Mouse (Mus musculus) MEL (cell line): Measurements from ENCODE around the gene Ciita. TPM values are rescaled to one million over a fixed set of nuclear protein-coding genes. Genes with fewer than 3 reads are reported as not detected.

Experiments
- DNase-seq: peaks from one replicate; pipeline ENCODE4 v3.0.0; 2011; ENCODE audit warnings: low read depth, low spot score
- H3K27ac ChIP-seq: 2 replicates; pipeline ENCODE4 v1.5.1; 2012; ENCODE audit warnings: low read depth, mild to moderate bottlenecking, control low read depth, low read length, moderate library complexity; ENCODE audit not compliant: control insufficient read depth
- H3K27me3 ChIP-seq, 2 experiments: fragments of 150-350 bp in 1 of 2; sonication (generic) in 1 of 2; 2 replicates each; pipeline ENCODE4 v1.6.1; 2012; ENCODE audit warnings: low read length in 2 of 2, mild to moderate bottlenecking in 2 of 2, improper control_type of control experiment in 1 of 2, moderate library complexity in 1 of 2; ENCODE audit not compliant: insufficient read depth in 2 of 2, control insufficient read depth in 1 of 2
- H3K36me3 ChIP-seq, 2 experiments: 2 replicates each; pipeline ENCODE4 v1.6.1; 2012 to 2014; ENCODE audit warnings: low read length in 2 of 2, improper control_type of control experiment in 1 of 2, inconsistent platforms in 1 of 2, mild to moderate bottlenecking in 1 of 2; ENCODE audit not compliant: insufficient read depth in 2 of 2, control insufficient read depth in 1 of 2
- H3K4me1 ChIP-seq, 2 experiments: fragments of 150-350 bp in 1 of 2; sonication (generic) in 1 of 2; 2 replicates each; pipeline ENCODE4 v1.6.1; 2012; ENCODE audit warnings: low read length in 2 of 2, improper control_type of control experiment in 1 of 2, mild to moderate bottlenecking in 1 of 2; ENCODE audit not compliant: insufficient read depth in 2 of 2, control insufficient read depth in 1 of 2
- H3K4me3 ChIP-seq, 2 experiments: fragments of 150-350 bp in 1 of 2; sonication (generic) in 1 of 2; 2 replicates each; pipeline ENCODE4 v1.5.1; 2012; ENCODE audit warnings: low read depth in 2 of 2, low read length in 2 of 2, mild to moderate bottlenecking in 2 of 2, moderate library complexity in 2 of 2, control low read depth in 1 of 2, improper control_type of control experiment in 1 of 2; ENCODE audit not compliant: control insufficient read depth in 1 of 2, insufficient read depth in 1 of 2
- H3K79me2 ChIP-seq: 2 replicates; pipeline ENCODE4 v1.6.1; 2012; ENCODE audit warnings: mild to moderate bottlenecking, low read length, moderate library complexity; ENCODE audit not compliant: control insufficient read depth, poor library complexity, insufficient read depth
- H3K9ac ChIP-seq: 2 replicates; pipeline ENCODE4 v1.6.1; 2012; ENCODE audit warnings: low read depth, mild to moderate bottlenecking, control low read depth, low read length, moderate library complexity; ENCODE audit not compliant: control insufficient read depth, poor library complexity, severe bottlenecking
- H3K9me3 ChIP-seq: fragments of 150-350 bp; sonication (generic); replicated peaks from 2 replicates; pipeline ENCODE4 v1.6.1; 2012; ENCODE audit warnings: mild to moderate bottlenecking, low read length, improper control_type of control experiment, moderate library complexity; ENCODE audit not compliant: insufficient read depth
- CHD1 ChIP-seq: IDR thresholded peaks from 2 replicates; pipeline ENCODE4 v1.6.1; 2012; ENCODE audit warnings: low read depth, mild to moderate bottlenecking, inconsistent platforms, low read length, improper control_type of control experiment
- CHD2 ChIP-seq: IDR thresholded peaks from 2 replicates; pipeline ENCODE4 v1.6.1; 2011; ENCODE audit warnings: low read length, improper control_type of control experiment
- E2F4 ChIP-seq: IDR thresholded peaks from 2 replicates; pipeline ENCODE4 v1.6.1; 2011; ENCODE audit warnings: low read depth, low read length, improper control_type of control experiment, borderline replicate concordance
- EP300 ChIP-seq, 2 experiments: IDR thresholded peaks; 2 replicates each; pipeline ENCODE4 v1.6.1; 2011; ENCODE audit warnings: improper control_type of control experiment in 2 of 2, low read length in 2 of 2, low read depth in 1 of 2, mild to moderate bottlenecking in 1 of 2
- GABPA ChIP-seq: IDR thresholded peaks from 2 replicates; pipeline ENCODE4 v1.6.1; 2012; ENCODE audit warnings: low read depth, mild to moderate bottlenecking, inconsistent platforms, low read length, improper control_type of control experiment, moderate library complexity
- HCFC1 ChIP-seq: IDR thresholded peaks from 2 replicates; pipeline ENCODE4 v1.6.1; 2012; ENCODE audit warnings: low read depth, mild to moderate bottlenecking, inconsistent platforms, low read length, improper control_type of control experiment, moderate library complexity
- MAFK ChIP-seq: IDR thresholded peaks from 2 replicates; pipeline ENCODE4 v1.6.1; 2011; ENCODE audit warnings: low read depth, mild to moderate bottlenecking, low read length, improper control_type of control experiment, borderline replicate concordance
- MXI1 ChIP-seq: IDR thresholded peaks from 2 replicates; pipeline ENCODE4 v1.6.1; 2011; ENCODE audit warnings: mild to moderate bottlenecking, low read depth, low read length, improper control_type of control experiment
- MYB ChIP-seq: IDR thresholded peaks from 2 replicates; pipeline ENCODE4 v1.6.1; 2011; ENCODE audit warnings: mild to moderate bottlenecking, low read depth, low read length, improper control_type of control experiment
- SIN3A ChIP-seq: IDR thresholded peaks from 2 replicates; pipeline ENCODE4 v1.6.1; 2012; ENCODE audit warnings: low read length, improper control_type of control experiment, inconsistent platforms
- SMC3 ChIP-seq: IDR thresholded peaks from 2 replicates; pipeline ENCODE4 v1.6.1; 2011; ENCODE audit warnings: low read depth, low read length, improper control_type of control experiment
- TCF12 ChIP-seq: IDR thresholded peaks from 2 replicates; pipeline ENCODE4 v1.6.1; 2014; ENCODE audit warnings: low read depth, mild to moderate bottlenecking, inconsistent platforms, low read length, improper control_type of control experiment, moderate library complexity
- ZC3H11A ChIP-seq: IDR thresholded peaks from 2 replicates; pipeline ENCODE4 v1.6.1; 2012; ENCODE audit warnings: low read depth, mild to moderate bottlenecking, inconsistent platforms, low read length, improper control_type of control experiment
- ZKSCAN1 ChIP-seq: IDR thresholded peaks from 2 replicates; pipeline ENCODE4 v1.6.1; 2012; ENCODE audit warnings: low read depth, mild to moderate bottlenecking, inconsistent platforms, low read length, improper control_type of control experiment, moderate library complexity
- ZMIZ1 ChIP-seq: IDR thresholded peaks from 2 replicates; pipeline ENCODE4 v1.6.1; 2012; ENCODE audit warnings: low read depth, mild to moderate bottlenecking, inconsistent platforms, low read length, improper control_type of control experiment, moderate library complexity
- polyA plus RNA-seq, 2 experiments: library from polyadenylated mRNA; stranded (reverse) in 1 of 2; unstranded in 1 of 2; fragments of >175 nt in 1 of 2; fragments of >200 nt in 1 of 2; gene quantifications; 2 replicates each; pipeline versions ENCODE4 v1.2.1 to v1.2.4; 2012; ENCODE audit warnings: low replicate concordance in 2 of 2, low read depth in 1 of 2; ENCODE audit not compliant: insufficient read length in 2 of 2, insufficient read depth in 1 of 2, missing spikeins in 1 of 2
- total RNA-seq: library from RNA; depleted of rRNA; stranded (reverse); fragments of 300-350 nt; gene quantifications from 2 replicates; pipeline ENCODE4 v1.2.3, GENCODE M21; 2012

The Ciita gene
- total and polyA plus RNA-seq, 3 experiments = 0.04 TPM; not detected in 2

DNA sequence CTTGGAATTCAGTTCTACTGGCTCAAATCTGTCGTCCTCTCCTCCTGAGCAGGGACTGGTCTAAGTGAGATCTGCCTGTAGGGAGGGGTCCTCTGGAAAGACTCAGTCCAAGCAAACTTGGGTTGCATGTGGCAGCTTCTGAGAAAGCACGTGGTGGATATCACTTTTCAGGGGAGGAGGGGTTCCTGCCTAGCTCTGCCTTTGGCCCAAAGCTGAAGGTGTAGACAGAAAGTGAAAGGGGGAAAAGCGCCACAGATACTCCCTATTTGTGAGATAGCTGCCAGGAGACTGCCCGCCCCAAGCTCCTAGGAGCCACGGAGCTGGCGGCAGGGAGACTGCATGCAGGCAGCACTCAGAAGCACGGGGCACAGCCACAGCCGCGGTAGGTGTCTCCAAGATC, 9.6 kb downstream of the Ciita start:
- no peaks in the 10 kb centered on the region for H3K9me3 ChIP-seq
- no peak overlapping the region for H3K9ac ChIP-seq
- no peaks in the 10 kb centered on the region for H3K36me3 ChIP-seq
- H3K27me3 ChIP-seq = no peaks in the 10 kb centered on the region; a peak in 1 of 4 replicates
- no peak for TF ChIP-seq MAFK
- TF ChIP-seq E2F4 = no peak
- TF ChIP-seq SMC3 = no peak
- TF ChIP-seq ZMIZ1 = no peak
- TF ChIP-seq HCFC1 = no peak
- no peak for TF ChIP-seq SIN3A
- TF ChIP-seq TCF12 = no peak
- TF ChIP-seq MXI1 = no peak
- no peak for TF ChIP-seq CHD1
- TF ChIP-seq, all 39 proteins: peak for 0
- H3K4me1 ChIP-seq = no peaks in the 10 kb centered on the region
- no peak overlapping the region for H3K27ac ChIP-seq
- no peak for DNase-seq
- H3K79me2 ChIP-seq = no peaks in the 10 kb centered on the region
- H3K4me3 ChIP-seq = no peak overlapping the region

DNA sequence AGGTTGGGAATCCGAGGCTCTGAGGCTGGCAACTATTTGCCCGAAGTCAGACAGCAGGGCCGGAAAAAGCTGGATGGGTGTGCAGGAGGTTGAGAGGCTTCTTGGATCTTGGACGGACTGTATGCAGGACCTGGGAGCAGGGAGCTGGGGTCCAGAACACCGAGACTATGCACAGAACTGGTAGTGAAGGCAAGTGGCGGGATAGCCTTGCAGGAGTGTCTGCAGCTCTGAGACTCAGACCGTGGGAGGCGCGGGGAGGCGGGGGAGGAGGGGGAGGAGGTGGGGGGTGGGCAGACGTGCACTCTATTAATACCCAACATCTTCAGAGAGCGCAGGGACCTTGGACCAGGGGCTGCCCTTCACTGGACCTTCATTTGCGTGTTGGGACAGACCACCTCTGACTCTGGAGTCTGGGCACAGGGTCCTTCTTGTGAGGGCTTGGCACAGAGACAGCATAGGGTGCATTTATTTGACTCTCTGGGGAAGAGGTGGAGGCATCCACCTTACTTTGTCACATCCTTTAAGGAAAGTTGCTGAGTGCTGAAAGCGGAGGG, 10.1 kb downstream of the Ciita start:
- no peaks in the 10 kb centered on the region for H3K9me3 ChIP-seq
- H3K27me3 ChIP-seq = no peaks in the 10 kb centered on the region; a peak in 1 of 4 replicates
- no peak overlapping the region for H3K4me3 ChIP-seq
- no peaks in the 10 kb centered on the region for H3K4me1 ChIP-seq
- H3K9ac ChIP-seq = no peak overlapping the region
- no peak overlapping the region for H3K27ac ChIP-seq
- DNase-seq = no peak
- H3K79me2 ChIP-seq = no peaks in the 10 kb centered on the region
- TF ChIP-seq E2F4 (no peak), CHD2 (no peak), MYB (no peak), GABPA (no peak), EP300 (IDR thresholded peaks at IDR 0.05; ENCODE audit: low read depth in 1 of 2, low read length in 2 of 2) (no peak), ZC3H11A (no peak), MXI1 (no peak), ZKSCAN1 (no peak), ZMIZ1 (no peak), SIN3A (no peak), CHD1 (no peak)
- H3K36me3 ChIP-seq = no peaks in the 10 kb centered on the region
